Mouse (Mus musculus) lung, embryonic 15.5 days (tissue): ENCODE results near the gene Galc. TPM values are rescaled to one million over a fixed set of nuclear protein-coding genes. Genes with fewer than 3 reads are reported as not detected.

ENCODE experiments used
- ATAC-seq: fragments of 200-750 bp; cut with Nextera tagmentation; 2 replicates; pipeline ENCODE4 v1.8.0; 2017; ENCODE audit warnings: moderate number of reproducible peaks, borderline replicate concordance; ENCODE audit not compliant: low FRiP score, low TSS enrichment; ENCODE audit errors: extremely low read depth
- H3K27ac ChIP-seq: fragments of 300-500 bp; sonication (generic); 2 replicates; pipeline ENCODE4 v1.5.1; 2015; ENCODE audit warnings: moderate library complexity, mild to moderate bottlenecking, inconsistent platforms
- H3K27me3 ChIP-seq: fragments of 300-500 bp; sonication (generic); 2 replicates; pipeline ENCODE4 v1.6.1; 2015; ENCODE audit warnings: inconsistent platforms
- H3K36me3 ChIP-seq: fragments of 300-500 bp; sonication (generic); 2 replicates; pipeline ENCODE4 v1.6.1; 2015; ENCODE audit warnings: inconsistent platforms
- H3K4me1 ChIP-seq: fragments of 300-500 bp; sonication (generic); 2 replicates; pipeline ENCODE4 v1.6.1; 2015; ENCODE audit warnings: inconsistent platforms
- H3K4me2 ChIP-seq: fragments of 300-500 bp; sonication (generic); 2 replicates; pipeline ENCODE4 v1.6.1; 2015; ENCODE audit warnings: inconsistent platforms, mild to moderate bottlenecking, moderate library complexity
- H3K4me3 ChIP-seq: fragments of 300-500 bp; sonication (generic); 2 replicates; pipeline ENCODE4 v1.5.1; 2015; ENCODE audit warnings: mild to moderate bottlenecking, inconsistent platforms
- H3K9ac ChIP-seq: fragments of 300-500 bp; sonication (generic); 2 replicates; pipeline ENCODE4 v1.6.1; 2015; ENCODE audit warnings: inconsistent platforms
- H3K9me3 ChIP-seq: fragments of 300-500 bp; sonication (generic); 2 replicates; pipeline ENCODE4 v1.6.1; 2016; ENCODE audit warnings: inconsistent platforms
- WGBS: fragments of 180-500 bp; shearing (Covaris S2); methylation state at CpG from one replicate; pipeline ENCODE4 v1.1.7; 2015; 5-methylcytosine and 5-hydroxymethylcytosine counted together
- polyA plus RNA-seq: library from polyadenylated mRNA; unstranded; fragments of >200 nt; fragmentation: Nextera tagmentation; extraction: Ambion mirVana; gene quantifications from 2 replicates; pipeline ENCODE4 v1.2.1, GENCODE M21; 2015

Galc gene
- polyA plus RNA-seq: 7.7 and 7.8 TPM in 2 replicates

- Histone ChIP-seq H3K27me3 (no peaks in the 10 kb centered on the region), H3K4me2 (peak within 1 kb of the TSS; percentile 67), H3K4me3 (peak within 1 kb of the TSS; percentile 86), H3K27ac (peak within 1 kb of the TSS; percentile 93), H3K4me1 (peaks cover 9% of the 10 kb centered on the region; the same call in 1 of the 2 replicates), H3K36me3 (no peaks in the 10 kb centered on the region), H3K9ac (peak within 1 kb of the TSS; percentile 95), H3K9me3 (no peaks in the 10 kb centered on the region)
- WGBS: under 1% methylated on average over 76 of the region's 76 CpGs
- ATAC-seq: peak; percentile 95
Observed at GRCm38 (mm10) chr12:98258845-98259517, at the start of gene Galc. TSS of gene Galc (minus strand) at chr12:98259459.

GRCm38 (mm10) chr12:98307179-98307915 lies 48.1 kb upstream of the Galc start:
- no peak overlapping the region for H3K27ac ChIP-seq
- ATAC-seq: no peak
- no peaks in the 10 kb centered on the region for H3K36me3 ChIP-seq
- H3K9me3 ChIP-seq: no peaks in the 10 kb centered on the region
- no peaks in the 10 kb centered on the region for H3K4me1 ChIP-seq
- no peak overlapping the region for H3K4me3 ChIP-seq
- H3K9ac ChIP-seq: no peak overlapping the region
- WGBS: 83% methylated on average over 7 of the region's 7 CpGs
- H3K27me3 ChIP-seq: no peaks in the 10 kb centered on the region
- no peak overlapping the region for H3K4me2 ChIP-seq

- WGBS: 88% methylated on average over 1 of the region's 1 CpGs
- no peak for ATAC-seq
Observed at GRCm38 (mm10) chr12:98303013-98303412, 43.8 kb upstream of the Galc start.

GRCm38 (mm10) chr12:98301980-98302379 lies 42.7 kb upstream of the Galc start:
- no peak overlapping the region for H3K27ac ChIP-seq
- H3K4me1 ChIP-seq: no peaks in the 10 kb centered on the region
- H3K4me3 ChIP-seq: no peak overlapping the region
- H3K36me3 ChIP-seq: no peaks in the 10 kb centered on the region
- no peak overlapping the region for H3K9ac ChIP-seq
- 65% methylated on average over 5 of the region's 5 CpGs for WGBS
- ATAC-seq: no peak
- no peaks in the 10 kb centered on the region for H3K9me3 ChIP-seq
- H3K4me2 ChIP-seq: no peak overlapping the region
- no peaks in the 10 kb centered on the region for H3K27me3 ChIP-seq

More at GRCm38 (mm10) chr12:98303013-98303412, 43.8 kb upstream of the Galc start:
- H3K4me2 ChIP-seq: no peak overlapping the region
- H3K4me3 ChIP-seq: no peak overlapping the region
- H3K27ac ChIP-seq: no peak overlapping the region
- no peaks in the 10 kb centered on the region for H3K4me1 ChIP-seq
- no peaks in the 10 kb centered on the region for H3K9me3 ChIP-seq
- no peaks in the 10 kb centered on the region for H3K27me3 ChIP-seq
- no peaks in the 10 kb centered on the region for H3K36me3 ChIP-seq
- H3K9ac ChIP-seq: no peak overlapping the region

- H3K4me3 ChIP-seq: no peak overlapping the region
- no peak overlapping the region for H3K9ac ChIP-seq
- H3K9me3 ChIP-seq: no peaks in the 10 kb centered on the region
- H3K4me1 ChIP-seq: no peaks in the 10 kb centered on the region
- H3K27ac ChIP-seq: no peak overlapping the region
- no peaks in the 10 kb centered on the region for H3K27me3 ChIP-seq
- WGBS: 78% methylated on average over 2 of the region's 2 CpGs
- no peaks in the 10 kb centered on the region for H3K36me3 ChIP-seq
- no peak for ATAC-seq
- no peak overlapping the region for H3K4me2 ChIP-seq
Observed at GRCm38 (mm10) chr12:98294241-98294640, 35.0 kb upstream of the Galc start.

- 29% methylated on average over 4 of the region's 4 CpGs for WGBS
- no peak for ATAC-seq
- H3K4me1 ChIP-seq: no peaks in the 10 kb centered on the region
- no peak overlapping the region for H3K4me3 ChIP-seq
- H3K36me3 ChIP-seq: no peaks in the 10 kb centered on the region
- H3K4me2 ChIP-seq: no peak overlapping the region
- H3K9me3 ChIP-seq: no peaks in the 10 kb centered on the region
- H3K27ac ChIP-seq: no peak overlapping the region
- no peaks in the 10 kb centered on the region for H3K27me3 ChIP-seq
- H3K9ac ChIP-seq: no peak overlapping the region
Observed at GRCm38 (mm10) chr12:98292278-98292677, 33.0 kb upstream of the Galc start.

GRCm38 (mm10) chr12:98290475-98290874 lies 31.2 kb upstream of the Galc start:
- H3K4me3 ChIP-seq: no peak overlapping the region
- ATAC-seq: no peak
- no peaks in the 10 kb centered on the region for H3K36me3 ChIP-seq
- H3K27ac ChIP-seq: no peak overlapping the region
- WGBS: 57% methylated on average over 3 of the region's 3 CpGs
- no peaks in the 10 kb centered on the region for H3K9me3 ChIP-seq
- H3K9ac ChIP-seq: no peak overlapping the region
- H3K4me1 ChIP-seq: no peaks in the 10 kb centered on the region
- H3K27me3 ChIP-seq: no peaks in the 10 kb centered on the region
- H3K4me2 ChIP-seq: no peak overlapping the region

GRCm38 (mm10) chr12:98284477-98284876 lies 25.2 kb upstream of the Galc start:
- no peaks in the 10 kb centered on the region for H3K36me3 ChIP-seq
- no peak overlapping the region for H3K27ac ChIP-seq
- WGBS: 71% methylated on average over 3 of the region's 3 CpGs
- no peaks in the 10 kb centered on the region for H3K9me3 ChIP-seq
- no peaks in the 10 kb centered on the region for H3K27me3 ChIP-seq
- no peak overlapping the region for H3K4me3 ChIP-seq
- H3K9ac ChIP-seq: no peak overlapping the region
- H3K4me2 ChIP-seq: no peak overlapping the region
- no peaks in the 10 kb centered on the region for H3K4me1 ChIP-seq
- no peak for ATAC-seq

- H3K4me2 ChIP-seq: no peak overlapping the region
- H3K36me3 ChIP-seq: no peaks in the 10 kb centered on the region
- WGBS: 53% methylated on average over 3 of the region's 3 CpGs
- ATAC-seq: no peak
- H3K4me3 ChIP-seq: no peak overlapping the region
- no peak overlapping the region for H3K9ac ChIP-seq
- H3K9me3 ChIP-seq: no peaks in the 10 kb centered on the region
- no peaks in the 10 kb centered on the region for H3K4me1 ChIP-seq
- H3K27ac ChIP-seq: no peak overlapping the region
- H3K27me3 ChIP-seq: no peaks in the 10 kb centered on the region
Observed at GRCm38 (mm10) chr12:98283487-98283860, 24.2 kb upstream of the Galc start.

GRCm38 (mm10) chr12:98282776-98283486 lies 23.7 kb upstream of the Galc start:
- Histone ChIP-seq H3K27me3 (no peaks in the 10 kb centered on the region), H3K4me3 (no peak overlapping the region), H3K9me3 (no peaks in the 10 kb centered on the region), H3K9ac (no peak overlapping the region), H3K36me3 (no peaks in the 10 kb centered on the region), H3K4me1 (no peaks in the 10 kb centered on the region), H3K4me2 (no peak overlapping the region), H3K27ac (no peak overlapping the region)
- 69% methylated on average over 14 of the region's 14 CpGs for WGBS
- no peak for ATAC-seq

GRCm38 (mm10) chr12:98280996-98281395 lies 21.7 kb upstream of the Galc start:
- H3K4me1 ChIP-seq: no peaks in the 10 kb centered on the region
- no peak overlapping the region for H3K4me3 ChIP-seq
- ATAC-seq: no peak
- no peak overlapping the region for H3K4me2 ChIP-seq
- 67% methylated on average over 8 of the region's 8 CpGs for WGBS
- H3K27me3 ChIP-seq: no peaks in the 10 kb centered on the region
- H3K9ac ChIP-seq: no peak overlapping the region
- no peak overlapping the region for H3K27ac ChIP-seq
- H3K9me3 ChIP-seq: no peaks in the 10 kb centered on the region
- no peaks in the 10 kb centered on the region for H3K36me3 ChIP-seq

GRCm38 (mm10) chr12:98280530-98280929 lies 21.3 kb upstream of the Galc start:
- Histone ChIP-seq H3K4me2 (no peak overlapping the region), H3K27ac (no peak overlapping the region), H3K9me3 (no peaks in the 10 kb centered on the region), H3K27me3 (no peaks in the 10 kb centered on the region), H3K4me1 (no peaks in the 10 kb centered on the region), H3K4me3 (no peak overlapping the region), H3K9ac (no peak overlapping the region), H3K36me3 (no peaks in the 10 kb centered on the region)
- 24% methylated on average over 5 of the region's 5 CpGs for WGBS
- ATAC-seq: no peak
